Mouse (Mus musculus) embryo, embryonic 10 days (tissue): ENCODE results near the gene Noxa1.

Experiments
- DNase-seq: peaks from one replicate; pipeline ENCODE4 v3.0.0-alpha.2; 2015; ENCODE audit warnings: low spot score

Noxa1 gene

GRCm38 (mm10) chr2:25095109-25095850 is at the start of gene Noxa1:
Noxa1 (minus strand) TSS chr2:25095149.
- DNase-seq: peak; percentile 76

- no peak for DNase-seq
Observed at GRCm38 (mm10) chr2:25141921-25142320, 47.0 kb upstream of the Noxa1 start.

- DNase-seq: no peak
Observed at GRCm38 (mm10) chr2:25141185-25141584, 46.2 kb upstream of the Noxa1 start.

GRCm38 (mm10) chr2:25137832-25138231 is 42.9 kb upstream of the Noxa1 start:
- no peak for DNase-seq

GRCm38 (mm10) chr2:25131601-25132000 is 36.7 kb upstream of the Noxa1 start:
- no peak for DNase-seq

GRCm38 (mm10) chr2:25128072-25128471 is 33.1 kb upstream of the Noxa1 start:
- no peak for DNase-seq

- DNase-seq: peak; percentile 85
Observed at GRCm38 (mm10) chr2:25127206-25127605, 32.3 kb upstream of the Noxa1 start.

GRCm38 (mm10) chr2:25126011-25127010 is 31.4 kb upstream of the Noxa1 start:
- peak; percentile 90 for DNase-seq

GRCm38 (mm10) chr2:25125146-25125545 is 30.2 kb upstream of the Noxa1 start:
- no peak for DNase-seq

- DNase-seq: no peak
Observed at GRCm38 (mm10) chr2:25124411-25124810, 29.5 kb upstream of the Noxa1 start.

- no peak for DNase-seq
Observed at GRCm38 (mm10) chr2:25123527-25123926, 28.6 kb upstream of the Noxa1 start.

GRCm38 (mm10) chr2:25122666-25123065 is 27.7 kb upstream of the Noxa1 start:
- no peak for DNase-seq

- no peak for DNase-seq
Observed at GRCm38 (mm10) chr2:25120963-25121362, 26.0 kb upstream of the Noxa1 start.

- DNase-seq: no peak
Observed at GRCm38 (mm10) chr2:25115442-25115841, 20.5 kb upstream of the Noxa1 start.

- DNase-seq: no peak
Observed at GRCm38 (mm10) chr2:25114308-25114707, 19.4 kb upstream of the Noxa1 start.

- peak; percentile 35 for DNase-seq
Observed at GRCm38 (mm10) chr2:25111184-25111791, 16.3 kb upstream of the Noxa1 start.

- peak; percentile 56 for DNase-seq
Observed at GRCm38 (mm10) chr2:25110505-25111183, 15.7 kb upstream of the Noxa1 start.

GRCm38 (mm10) chr2:25109487-25109886 is 14.5 kb upstream of the Noxa1 start:
- DNase-seq: no peak

- DNase-seq: no peak
Observed at GRCm38 (mm10) chr2:25106045-25106444, 11.1 kb upstream of the Noxa1 start.

- DNase-seq: no peak
Observed at GRCm38 (mm10) chr2:25104122-25104521, 9.2 kb upstream of the Noxa1 start.

- DNase-seq: no peak
Observed at GRCm38 (mm10) chr2:25099703-25100102, 4.8 kb upstream of the Noxa1 start.

- peak; percentile 55 for DNase-seq
Observed at GRCm38 (mm10) chr2:25098956-25099355, 4.0 kb upstream of the Noxa1 start.
